Mouse (Mus musculus) adrenal gland, postnatal 25 days (tissue): ENCODE data around the gene Emid1. TPM values are rescaled to one million over a fixed set of nuclear protein-coding genes. Genes with fewer than 3 reads are reported as not detected.

Experiments used
- DNase-seq: peaks from one replicate; pipeline ENCODE4 v3.0.0; 2021; ENCODE audit warnings: mixed read lengths
- long read RNA-seq: library from polyadenylated mRNA; stranded (forward); transcript quantifications from one replicate; pipeline ENCODE4 v2.0.0, GENCODE M21; 2021
- total RNA-seq: library from RNA; stranded (reverse); gene quantifications from 2 replicates; pipeline ENCODE4 v1.2.3, GENCODE M21; 2021

The Emid1 gene
- total RNA-seq, result 5.9 and 9.4 TPM in 2 replicates
- long read RNA-seq, transcript Emid1-201 (15 exons, 1,947 nt), result major isoform, 8 of 13 reads
- long read RNA-seq, partial matches to known transcripts, result 0 of 13 reads
- long read RNA-seq, other reads (novel, unspliced or antisense), result 5 of 13 reads

- DNase-seq, result peak; percentile 47
Observed at GRCm38 (mm10) chr11:5151680-5152337, at the start of gene Emid1. Gene Emid1, minus strand, starts transcription at chr11:5152257.

- no peak for DNase-seq
Observed at GRCm38 (mm10) chr11:5199879-5200278, 47.8 kb upstream of the Emid1 start.

GRCm38 (mm10) chr11:5197068-5197467 is 45.0 kb upstream of the Emid1 start:
- DNase-seq, result no peak

- no peak for DNase-seq
Observed at GRCm38 (mm10) chr11:5196583-5196982, 44.5 kb upstream of the Emid1 start.

GRCm38 (mm10) chr11:5193576-5193881 is 41.5 kb upstream of the Emid1 start:
- DNase-seq, result no peak

- DNase-seq, result no peak
Observed at GRCm38 (mm10) chr11:5192840-5193575, 41.0 kb upstream of the Emid1 start.

GRCm38 (mm10) chr11:5192084-5192516 is 40.0 kb upstream of the Emid1 start:
- no peak for DNase-seq

- no peak for DNase-seq
Observed at GRCm38 (mm10) chr11:5189239-5189933, 37.3 kb upstream of the Emid1 start.

- no peak for DNase-seq
Observed at GRCm38 (mm10) chr11:5188170-5188569, 36.1 kb upstream of the Emid1 start.

GRCm38 (mm10) chr11:5184832-5185231 is 32.8 kb upstream of the Emid1 start:
- no peak for DNase-seq

GRCm38 (mm10) chr11:5184250-5184649 is 32.2 kb upstream of the Emid1 start:
- DNase-seq, result no peak

- no peak for DNase-seq
Observed at GRCm38 (mm10) chr11:5182870-5183269, 30.8 kb upstream of the Emid1 start.

GRCm38 (mm10) chr11:5181850-5182404 is 29.9 kb upstream of the Emid1 start:
- peak; percentile 85 for DNase-seq

GRCm38 (mm10) chr11:5179391-5179790 is 27.3 kb upstream of the Emid1 start:
- no peak for DNase-seq

- DNase-seq, result no peak
Observed at GRCm38 (mm10) chr11:5177171-5177570, 25.1 kb upstream of the Emid1 start.

GRCm38 (mm10) chr11:5176685-5177084 is 24.6 kb upstream of the Emid1 start:
- DNase-seq, result no peak

- DNase-seq, result no peak
Observed at GRCm38 (mm10) chr11:5175866-5176265, 23.8 kb upstream of the Emid1 start.

- no peak for DNase-seq
Observed at GRCm38 (mm10) chr11:5175141-5175540, 23.1 kb upstream of the Emid1 start.

GRCm38 (mm10) chr11:5172861-5173260 is 20.8 kb upstream of the Emid1 start:
- DNase-seq, result no peak

GRCm38 (mm10) chr11:5167311-5167710 is 15.3 kb upstream of the Emid1 start:
- DNase-seq, result no peak

GRCm38 (mm10) chr11:5165471-5165916 is 13.4 kb upstream of the Emid1 start:
- no peak for DNase-seq

- no peak for DNase-seq
Observed at GRCm38 (mm10) chr11:5164310-5164709, 12.3 kb upstream of the Emid1 start.

- no peak for DNase-seq
Observed at GRCm38 (mm10) chr11:5163421-5163820, 11.4 kb upstream of the Emid1 start.
